Mouse (Mus musculus) layer of hippocampus, adult 8-10 months (tissue): ENCODE results near the gene Zfhx3. TPM values are rescaled to one million over a fixed set of nuclear protein-coding genes. Genes with fewer than 3 reads are reported as not detected.

Experiments used
- DNase-seq, 2 experiments: peaks; one replicate each; pipeline ENCODE4 v3.0.0; 2022; ENCODE audit warnings: low spot score in 2 of 2
- microRNA-seq, 2 experiments: library from miRNA; unstranded; fragments of <30 nt; microRNA quantifications; one replicate each; pipeline ENCODE4 v1.2.0; 2022
- total RNA-seq, 4 experiments: library from RNA; stranded (reverse); gene quantifications; 2 replicates each; pipeline ENCODE4 v1.2.4; 2022

Zfhx3 gene
- total RNA-seq, 4 experiments from 2014 or later: 4.5 to 7.6 (median 6.7) TPM

DNA sequence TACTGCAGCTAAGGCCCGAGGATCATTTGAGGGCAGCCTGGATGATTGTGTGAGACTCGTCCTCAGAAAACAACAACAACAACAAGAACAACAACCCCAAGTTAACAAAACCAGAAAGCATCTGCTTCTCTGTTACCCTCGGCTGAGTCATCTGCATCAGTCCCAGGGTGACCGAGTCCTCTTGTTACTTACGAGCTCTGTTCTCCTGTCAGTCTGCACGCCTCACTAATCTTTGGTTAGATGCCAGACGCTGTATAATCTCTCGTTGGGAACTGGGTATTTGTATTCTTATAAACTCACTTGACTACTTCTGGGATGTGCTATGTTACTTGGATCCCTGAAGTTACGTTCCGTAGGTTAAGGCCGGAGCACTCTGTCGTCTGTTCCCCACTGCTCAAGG is 1023.6 kb downstream of the Zfhx3 start:
- DNase-seq: no peak

DNA sequence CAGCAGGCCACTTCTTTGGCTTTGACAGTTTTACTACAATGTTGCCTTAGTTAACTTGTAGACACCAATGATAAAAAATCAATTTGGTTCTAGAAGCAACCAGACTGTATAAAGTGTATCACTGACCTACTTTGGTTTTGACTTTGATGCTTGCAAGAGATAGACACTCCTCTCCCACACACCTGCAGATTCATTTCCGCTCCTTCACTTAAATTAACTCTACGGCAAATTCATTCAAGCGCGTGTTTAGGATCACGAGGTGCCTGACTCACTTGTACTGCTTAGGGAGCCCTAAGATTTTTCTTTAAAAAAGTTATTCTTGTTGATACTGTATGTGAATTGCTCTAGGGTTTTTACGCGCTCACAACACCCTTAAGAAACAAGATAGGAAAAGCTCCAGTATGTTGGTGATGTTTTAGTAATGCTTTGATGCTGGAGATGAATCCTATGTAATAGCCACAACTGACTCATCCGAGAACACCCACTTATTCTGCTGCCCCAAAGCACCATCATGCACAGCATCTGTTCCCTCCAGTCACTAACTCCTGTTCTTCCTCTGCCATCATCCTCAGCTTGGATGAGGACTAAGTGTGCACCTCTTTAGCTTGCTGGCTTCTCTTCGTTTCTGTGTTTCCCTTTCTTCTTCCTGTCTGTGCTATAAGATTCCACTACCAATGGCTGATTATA is 1031.3 kb downstream of the Zfhx3 start:
- DNase-seq: peak; percentile 21 to 31

DNA sequence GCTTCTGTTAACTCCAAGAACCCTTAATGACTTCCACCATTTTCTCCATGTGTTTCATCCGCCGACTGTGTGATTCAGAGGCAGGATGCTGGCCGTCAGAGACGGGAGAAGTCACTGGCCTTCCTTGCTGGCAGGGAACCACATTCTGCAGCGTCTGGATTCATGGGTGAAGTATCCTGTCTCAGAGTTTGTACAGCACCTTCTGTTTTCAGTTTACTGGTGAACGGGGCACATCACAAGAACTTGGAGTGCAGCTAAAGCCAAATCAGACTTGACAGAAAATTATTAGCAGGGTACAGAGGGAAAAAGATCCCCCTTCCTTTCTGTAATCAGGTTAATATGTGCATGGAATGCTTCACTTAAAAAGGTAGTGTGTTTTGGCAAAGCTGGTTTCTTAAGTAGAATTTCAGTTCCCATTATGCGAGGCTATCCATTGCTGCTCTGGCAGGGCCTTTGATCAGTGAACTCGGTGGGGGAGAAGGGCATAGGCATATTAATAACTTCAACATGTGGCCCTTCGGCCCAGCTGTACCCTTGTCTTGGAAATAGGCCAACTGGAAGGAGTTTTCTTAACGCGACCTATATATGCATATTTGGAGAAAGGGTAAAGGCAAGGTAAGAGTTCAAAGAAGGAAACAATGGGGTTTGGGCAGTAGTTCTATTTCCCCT is 1035.4 kb downstream of the Zfhx3 start:
- no peak for DNase-seq

DNA sequence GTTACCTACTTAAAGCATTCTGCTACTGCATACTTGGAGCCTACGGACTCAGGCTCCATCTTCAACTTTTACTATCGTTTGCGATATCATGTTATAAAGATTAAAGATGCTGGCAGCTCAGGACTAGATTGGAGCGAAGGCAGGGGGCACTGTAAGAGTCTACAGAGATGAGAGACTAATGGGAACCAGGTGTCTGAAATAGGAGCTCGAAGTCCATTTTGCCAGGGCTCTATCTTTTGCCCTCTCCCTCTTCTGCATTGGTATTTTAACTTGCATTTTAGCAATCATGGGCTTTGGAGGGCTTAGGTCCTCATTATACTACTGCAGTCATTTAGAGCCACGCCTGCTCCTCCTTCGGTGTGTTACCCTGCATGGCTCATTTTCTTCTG is 1035.9 kb downstream of the Zfhx3 start:
- DNase-seq: no peak

DNA sequence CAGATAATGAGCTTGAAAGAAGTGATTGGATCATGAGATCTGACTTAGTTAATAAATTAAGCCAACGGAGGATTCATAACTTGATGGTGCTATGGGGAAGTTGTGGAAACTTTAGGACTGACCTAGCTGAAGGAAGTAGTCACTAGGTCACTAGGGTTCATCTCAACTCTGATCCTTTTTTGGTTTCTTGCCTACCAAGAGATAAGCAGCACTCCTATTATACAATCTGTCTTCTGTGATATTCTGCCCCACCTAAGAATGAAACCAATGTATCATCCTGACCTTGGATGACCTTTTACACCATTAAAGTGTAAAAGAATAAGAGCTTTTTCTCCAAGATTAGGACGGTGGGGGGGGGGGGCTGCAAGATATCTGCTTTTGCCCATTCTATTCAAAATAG is 1042.5 kb downstream of the Zfhx3 start:
- DNase-seq: no peak

DNA sequence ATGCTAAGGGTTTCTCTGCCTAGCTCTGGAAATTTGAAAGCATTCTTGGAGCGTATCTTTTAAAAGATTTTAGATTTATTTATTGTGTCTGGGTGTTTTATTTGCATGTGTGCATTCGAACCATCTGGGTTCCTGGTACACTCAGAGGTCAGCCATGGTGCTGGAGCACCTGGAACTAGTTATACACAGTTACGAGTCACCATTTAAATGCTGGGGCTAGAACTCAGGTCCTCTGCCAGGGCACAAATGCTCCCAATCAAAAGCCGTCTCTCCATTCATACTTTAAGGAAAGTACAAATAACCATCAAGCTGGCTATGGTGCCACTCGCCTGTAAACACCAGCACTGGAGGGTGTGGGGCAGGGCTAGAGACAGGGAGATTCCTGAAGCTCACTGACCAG is 1047.4 kb downstream of the Zfhx3 start:
- DNase-seq: no peak

DNA sequence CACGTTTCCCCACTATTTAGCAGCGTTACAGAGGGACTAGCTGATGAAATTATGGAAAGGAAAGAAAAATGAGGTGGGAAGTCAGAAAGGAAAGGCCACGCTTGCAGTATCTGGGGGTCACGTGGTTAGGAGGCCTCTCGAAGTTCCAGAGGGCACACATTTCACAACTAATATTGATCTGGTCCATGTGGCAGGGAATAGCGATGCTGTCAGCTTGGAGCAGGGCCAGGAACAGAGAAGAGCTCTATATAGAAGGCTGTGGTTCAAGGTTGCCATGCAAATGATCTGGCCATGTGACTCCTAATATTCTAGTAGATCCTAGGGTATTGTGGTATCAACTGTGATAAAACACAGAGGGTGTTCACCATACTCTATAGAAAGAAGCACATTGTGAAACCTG is 1048.1 kb downstream of the Zfhx3 start:
- no peak for DNase-seq

DNA sequence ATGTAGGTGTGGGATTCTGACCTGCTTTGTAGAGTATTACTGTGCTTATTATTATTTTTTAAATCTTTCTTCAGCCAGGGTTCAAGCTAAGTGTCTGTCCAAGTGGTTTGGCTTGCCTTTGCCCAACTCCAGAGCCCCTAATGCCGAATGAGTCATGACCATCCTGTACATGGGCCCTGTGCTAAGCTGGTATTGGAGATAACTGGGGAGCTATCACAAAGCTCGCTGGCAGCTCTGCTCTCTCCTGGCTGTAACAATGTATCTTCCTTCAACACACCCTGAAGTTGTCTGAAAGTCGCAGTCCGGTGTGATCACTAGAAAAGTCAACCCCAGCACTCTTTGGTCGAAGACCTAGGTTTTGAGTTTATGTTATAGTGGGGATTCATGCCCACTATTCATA is 1049.0 kb downstream of the Zfhx3 start:
- DNase-seq: no peak

DNA sequence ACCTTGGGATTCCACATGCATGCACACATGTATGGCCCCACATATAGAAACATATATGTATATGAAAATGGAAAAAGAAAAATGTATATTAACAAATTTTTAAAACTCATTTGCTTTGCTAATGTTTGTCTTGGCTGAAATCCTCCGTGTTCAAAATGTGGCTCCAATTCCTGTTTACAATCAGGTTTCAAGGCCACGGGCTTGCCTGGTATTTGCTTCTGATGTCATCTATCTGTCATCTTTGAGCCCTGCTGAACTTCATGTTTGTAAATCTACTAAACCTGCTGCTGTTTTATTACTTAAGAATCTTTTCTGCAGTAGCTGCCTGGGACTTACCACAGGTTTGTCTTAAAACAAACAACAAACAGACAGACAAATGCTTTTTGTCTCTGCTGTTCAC is 1051.3 kb downstream of the Zfhx3 start:
- DNase-seq: no peak

DNA sequence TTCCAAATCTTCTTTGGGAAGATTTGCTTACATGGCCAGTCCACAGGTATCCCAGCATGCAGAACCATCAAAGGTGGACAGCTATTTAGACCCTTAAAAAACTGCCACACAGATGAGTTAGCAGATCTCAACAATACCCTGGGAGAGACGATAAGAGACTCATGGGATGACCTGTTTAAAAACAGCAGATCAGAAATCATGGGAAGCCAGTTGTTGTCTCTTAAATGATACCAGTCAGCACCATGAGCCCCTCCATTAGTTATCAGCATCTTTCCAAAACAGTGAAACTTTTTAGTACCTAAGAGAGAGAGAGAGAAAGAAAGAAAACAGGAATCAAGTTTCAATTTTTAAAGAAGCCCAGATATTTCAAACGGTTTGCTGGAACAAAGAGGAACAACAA is 1051.7 kb downstream of the Zfhx3 start:
- no peak for DNase-seq

DNA sequence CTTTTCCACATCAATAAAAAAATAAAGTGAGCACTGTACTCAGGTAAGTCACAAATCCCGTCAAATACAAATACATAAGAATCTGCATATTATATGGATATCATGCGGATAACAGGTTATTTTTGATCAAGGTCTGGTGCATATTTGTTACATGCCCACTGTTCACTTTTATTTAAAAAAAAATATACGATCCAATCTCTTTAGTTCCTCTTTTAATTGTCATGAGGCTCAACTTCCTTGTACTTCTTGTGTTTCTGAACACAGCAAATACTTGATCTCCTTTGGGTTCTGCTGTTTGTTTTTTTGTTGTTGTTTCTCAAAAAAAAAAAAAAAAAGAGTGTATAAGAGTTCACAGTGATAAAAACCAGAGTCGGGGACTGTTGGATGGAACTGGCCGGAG is 1052.4 kb downstream of the Zfhx3 start:
- no peak for DNase-seq

DNA sequence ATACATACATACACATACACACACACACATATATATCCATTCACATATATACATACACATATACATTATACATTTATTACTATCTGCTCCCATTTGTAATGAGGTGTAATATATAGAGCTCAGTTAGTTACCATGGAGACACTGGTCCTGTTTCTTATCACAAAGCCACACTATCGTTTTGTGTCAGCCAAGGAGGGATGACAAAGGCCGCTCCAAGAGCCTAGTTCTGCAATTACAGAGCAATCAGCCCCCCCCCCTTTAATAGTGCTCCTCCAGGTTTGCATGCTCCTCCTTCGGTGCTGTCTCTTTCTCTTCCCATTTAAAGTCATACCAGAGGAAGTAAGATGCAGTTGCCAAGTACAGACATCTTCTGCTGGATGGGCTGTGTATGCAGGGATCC is 1054.9 kb downstream of the Zfhx3 start:
- no peak for DNase-seq

DNA sequence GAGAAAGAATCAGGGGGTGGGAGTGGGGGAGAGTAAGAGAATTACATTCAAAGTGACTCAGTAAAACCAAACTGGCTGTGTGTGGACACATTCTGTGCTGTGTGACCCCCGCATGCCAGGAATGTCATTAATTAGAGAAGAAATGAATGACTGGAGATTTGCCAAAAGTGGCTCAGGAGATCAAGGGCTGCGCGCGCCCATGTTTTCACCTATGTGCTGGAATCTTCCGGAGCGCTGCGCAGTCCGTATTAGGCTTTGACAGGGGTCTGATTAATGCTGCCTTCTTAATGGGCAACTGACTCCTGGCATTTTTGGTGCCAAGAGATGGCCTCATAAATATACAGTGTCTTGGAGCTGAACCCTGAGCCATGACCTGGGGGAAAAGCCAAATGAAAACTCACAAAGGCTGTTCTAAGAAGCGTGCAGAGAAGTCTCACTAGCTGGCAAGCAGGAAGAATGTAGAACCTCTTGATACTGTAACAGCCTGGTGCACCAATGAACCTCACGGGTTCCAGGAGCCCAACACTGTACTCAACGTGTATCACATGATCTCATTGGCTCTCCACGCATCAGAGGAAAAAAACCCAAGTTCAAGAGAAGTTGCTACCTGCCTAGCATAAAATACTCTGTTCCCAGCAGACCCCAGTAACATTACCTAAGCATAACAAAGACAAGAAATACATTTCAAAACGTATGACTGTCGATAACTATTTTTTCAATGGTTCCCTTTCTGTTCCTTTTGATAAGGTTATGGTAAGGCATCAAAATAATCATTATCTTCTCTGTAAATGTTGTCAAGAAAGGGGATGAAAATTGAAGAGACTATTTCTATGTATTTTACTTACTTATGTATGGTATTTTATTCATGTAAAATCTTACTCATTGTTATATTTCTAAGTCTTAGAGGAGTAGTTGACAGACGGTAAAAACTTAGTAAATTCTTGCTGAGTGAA is 1057.1 kb downstream of the Zfhx3 start:
- DNase-seq: no peak

DNA sequence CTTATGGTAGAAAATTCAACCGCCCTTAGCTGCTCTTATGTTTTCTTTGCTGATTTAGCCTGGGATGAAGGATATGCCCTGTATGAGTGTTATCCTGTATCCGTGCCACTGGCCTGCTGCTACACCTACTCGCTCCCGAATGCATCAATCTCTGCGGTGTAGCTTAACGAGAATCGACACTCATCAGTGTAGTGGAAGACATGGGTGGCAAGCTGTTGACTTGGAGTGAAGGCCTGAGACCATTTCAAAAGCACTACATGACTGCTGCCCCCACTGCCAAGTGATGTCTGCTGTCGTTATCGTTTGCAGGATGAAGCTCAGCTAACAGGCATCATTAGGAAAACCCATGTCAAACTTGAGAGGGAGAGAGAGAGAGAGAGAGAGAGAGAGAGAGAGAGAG is 1058.6 kb downstream of the Zfhx3 start:
- no peak for DNase-seq

DNA sequence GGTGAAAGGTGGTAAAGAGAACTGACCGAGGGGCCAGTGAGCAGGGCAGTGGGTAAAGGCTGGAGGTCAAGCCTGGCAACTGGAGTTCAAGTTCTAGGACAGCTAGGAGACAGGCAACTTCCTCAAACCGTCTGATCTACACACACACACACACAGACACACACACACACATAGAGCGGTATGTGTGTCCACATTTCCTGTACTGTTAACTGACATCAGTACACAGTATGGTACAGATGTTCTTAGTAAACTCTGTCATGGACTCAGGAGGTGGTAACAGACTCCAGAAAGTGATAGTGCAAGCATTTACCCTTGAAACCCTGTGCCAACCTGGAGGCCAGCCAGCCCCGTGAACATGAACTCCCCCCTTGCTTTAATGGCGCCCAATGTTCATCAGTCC is 1059.5 kb downstream of the Zfhx3 start:
- no peak for DNase-seq

DNA sequence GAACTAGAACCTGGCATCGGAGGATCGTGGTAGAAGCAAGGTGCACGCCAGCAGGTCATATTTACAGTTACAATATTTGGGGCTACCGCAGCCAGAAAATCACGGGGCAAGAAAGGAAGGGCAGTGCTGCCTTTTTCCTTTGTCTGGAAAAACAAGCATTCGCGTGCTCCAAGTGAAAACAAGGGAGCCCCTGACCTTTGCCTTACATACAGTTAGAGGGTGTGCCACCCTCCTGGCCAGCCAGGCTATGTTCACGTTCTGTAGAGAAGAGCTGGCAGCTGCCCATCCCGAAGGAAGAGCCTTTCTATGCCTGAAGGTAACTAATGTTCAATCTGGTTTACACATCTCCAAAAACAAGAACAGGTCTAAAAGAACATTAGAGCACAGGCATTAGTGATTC is 1064.5 kb downstream of the Zfhx3 start:
- DNase-seq: no peak

Small RNAs within 50 kb of the gene (microRNA-seq; reads per million reads assigned to microRNA genes)
- 0 reads per million in 2 experiments for gene Mir3108
